ENCODE assay signal across 8 mouse cellular contexts in genomic region chr13:85556101-85556853, GRCm38 (mm10).
DNase-seq lines count a peak whose midpoint lies in the region; ATAC-seq and TF ChIP-seq lines count a peak whose summit lies in the region.

No protein-coding gene starts in this region.

- DNase-seq in spleen, adult 2 months (ENCODE audit: low read depth in 1 of 2, low spot score in 2 of 2): peak; percentile 35 to 49
- no peak for DNase-seq in spleen, adult 12 weeks (ENCODE audit: low spot score)
- peak; percentile 36 to 57 for DNase-seq in adrenal gland, postnatal 36 days
- DNase-seq in forebrain, embryonic 14.5 days (ENCODE audit: low spot score): peak; percentile 87
- DNase-seq in kidney, adult 9 months: peak; percentile 26
- peak; percentile 1 to 30 (median 20) for DNase-seq in liver, embryonic 14.5 days (ENCODE audit: low read depth in 3 of 3, low spot score in 3 of 3)
- no peak for DNase-seq in ovary, postnatal 36 days (ENCODE audit: low spot score)

- no peak for TF ChIP-seq POLR2A in spleen, adult 2 months (IDR thresholded peaks at IDR 0.05; ENCODE audit: low read depth, low read length)

- WGBS in spleen, adult 2 months: 17% methylated on average over 5 of the region's 5 CpGs
- 12% methylated on average over 5 of the region's 5 CpGs for WGBS in forebrain, embryonic 14.5 days
- 7% methylated on average over 5 of the region's 5 CpGs for WGBS in liver, embryonic 14.5 days (ENCODE audit: insufficient replicate concordance)

- H3K27me3 ChIP-seq in spleen, adult 2 months (ENCODE audit: control insufficient read depth, insufficient read depth, low read length): no peaks in the 10 kb centered on the region
- no peaks in the 10 kb centered on the region for H3K27me3 ChIP-seq in forebrain, embryonic 14.5 days (replicated peaks; ENCODE audit: control insufficient read depth, insufficient read depth, low read length)
- H3K27me3 ChIP-seq in liver, embryonic 14.5 days (ENCODE audit: control insufficient read depth, insufficient read depth, low read length): no peaks in the 10 kb centered on the region

- no peak overlapping the region for H3K4me2 ChIP-seq in forebrain, embryonic 14.5 days (ENCODE audit: low read length)
- no peak overlapping the region for H3K4me2 ChIP-seq in liver, embryonic 14.5 days (ENCODE audit: low read depth)

- no peaks in the 10 kb centered on the region for H3K36me3 ChIP-seq in spleen, adult 2 months (ENCODE audit: control insufficient read depth, insufficient read depth, low read length)
- H3K36me3 ChIP-seq in forebrain, embryonic 14.5 days (ENCODE audit: control insufficient read depth, insufficient read depth, low read length): no peaks in the 10 kb centered on the region
- H3K36me3 ChIP-seq in liver, embryonic 14.5 days (replicated peaks; ENCODE audit: control insufficient read depth, insufficient read depth, low read depth): no peaks in the 10 kb centered on the region

- H3K27ac ChIP-seq in spleen, adult 2 months (ENCODE audit: insufficient read depth, low read length): no peak overlapping the region
- H3K27ac ChIP-seq in forebrain, embryonic 14.5 days (ENCODE audit: low read depth, low read length): no peak overlapping the region
- no peak overlapping the region for H3K27ac ChIP-seq in liver, embryonic 14.5 days

- no peaks in the 10 kb centered on the region for H3K9me3 ChIP-seq in forebrain, embryonic 14.5 days (replicated peaks; ENCODE audit: control insufficient read depth, low read length)
- H3K9me3 ChIP-seq in liver, embryonic 14.5 days (ENCODE audit: control insufficient read depth, low read length): no peaks in the 10 kb centered on the region

- no peak for TF ChIP-seq EP300 in liver, embryonic 14.5 days (IDR thresholded peaks at IDR 0.05; ENCODE audit: low read depth)

- no peak for TF ChIP-seq CTCF in spleen, adult 2 months (IDR thresholded peaks at IDR 0.05; ENCODE audit: extremely low read depth, insufficient read depth, insufficient read length, insufficient replicate concordance)
- peak; percentile 12; the same call in 1 of the 2 replicates for TF ChIP-seq CTCF in liver, embryonic 14.5 days (IDR thresholded peaks at IDR 0.05; ENCODE audit: low read depth)

- no peak overlapping the region for H3K4me3 ChIP-seq in spleen, adult 2 months (ENCODE audit: extremely low read depth, insufficient read depth, insufficient read length)
- H3K4me3 ChIP-seq in forebrain, embryonic 14.5 days (ENCODE audit: low read depth, low read length): no peak overlapping the region
- no peak overlapping the region for H3K4me3 ChIP-seq in liver, embryonic 14.5 days (ENCODE audit: insufficient read depth in 1 of 2, low read depth in 2 of 2, low read length in 2 of 2)

- H3K4me1 ChIP-seq in spleen, adult 2 months (ENCODE audit: control insufficient read depth, insufficient read depth, insufficient read length): no peaks in the 10 kb centered on the region
- no peaks in the 10 kb centered on the region for H3K4me1 ChIP-seq in forebrain, embryonic 14.5 days (ENCODE audit: control insufficient read depth, insufficient read depth, low read length)
- no peaks in the 10 kb centered on the region for H3K4me1 ChIP-seq in liver, embryonic 14.5 days (replicated peaks; ENCODE audit: control insufficient read depth in 2 of 2, insufficient read depth in 2 of 2, low read length in 1 of 2)

- peak; percentile 73 for ATAC-seq in forebrain, embryonic 14.5 days
- ATAC-seq in liver, embryonic 14.5 days (ENCODE audit: insufficient read depth): no peak
- ATAC-seq in neutrophil, adult 5-6 weeks (ENCODE audit: extremely low read depth, insufficient number of reproducible peaks, low FRiP score, poor library complexity, severe bottlenecking): peak; percentile 53

- H3K9ac ChIP-seq in forebrain, embryonic 14.5 days (ENCODE audit: low read length): no peak overlapping the region
- H3K9ac ChIP-seq in liver, embryonic 14.5 days (replicated peaks): no peak overlapping the region

Comparison
In these comparisons a context has a peak if more than half of its experiments do, and no peak if none do; other contexts are left out.
1. DNase-seq: peak in spleen, adult 2 months (2 of 2), adrenal gland, postnatal 36 days (2 of 2), forebrain, embryonic 14.5 days (single experiment), kidney, adult 9 months (single experiment) and liver, embryonic 14.5 days (3 of 3); none in spleen, adult 12 weeks (single experiment) and ovary, postnatal 36 days (single experiment).